Mouse (Mus musculus) kidney, embryonic 15.5 days (tissue): ENCODE measurements around the gene Grid1. TPM values are rescaled to one million over a fixed set of nuclear protein-coding genes. Genes with fewer than 3 reads are reported as not detected.

Experiments used
- ATAC-seq: fragments of 200-750 bp; cut with Nextera tagmentation; replicated peaks from 2 replicates; pipeline ENCODE4 v1.8.0; 2017; ENCODE audit warnings: moderate TSS enrichment; ENCODE audit not compliant: low FRiP score
- H3K27ac ChIP-seq: fragments of 300-500 bp; sonication (generic); 2 replicates; pipeline ENCODE4 v1.5.1; 2015; ENCODE audit warnings: mild to moderate bottlenecking, inconsistent platforms
- H3K27me3 ChIP-seq: fragments of 300-500 bp; sonication (generic); 2 replicates; pipeline ENCODE4 v1.6.1; 2015; ENCODE audit warnings: inconsistent platforms
- H3K36me3 ChIP-seq: fragments of 300-500 bp; sonication (generic); 2 replicates; pipeline ENCODE4 v1.6.1; 2015; ENCODE audit warnings: inconsistent platforms
- H3K4me1 ChIP-seq: fragments of 300-500 bp; sonication (generic); 2 replicates; pipeline ENCODE4 v1.6.1; 2015; ENCODE audit warnings: inconsistent platforms
- H3K4me2 ChIP-seq: fragments of 300-500 bp; sonication (generic); 2 replicates; pipeline ENCODE4 v1.6.1; 2015; ENCODE audit warnings: moderate library complexity, mild to moderate bottlenecking, inconsistent platforms
- H3K4me3 ChIP-seq: fragments of 300-500 bp; sonication (generic); replicated peaks from 2 replicates; pipeline ENCODE4 v1.5.1; 2015; ENCODE audit warnings: mild to moderate bottlenecking, inconsistent platforms
- H3K9ac ChIP-seq: fragments of 300-500 bp; sonication (generic); 2 replicates; pipeline ENCODE4 v1.6.1; 2015; ENCODE audit warnings: mild to moderate bottlenecking, inconsistent platforms
- H3K9me3 ChIP-seq: fragments of 300-500 bp; sonication (generic); replicated peaks from 2 replicates; pipeline ENCODE4 v1.6.1; 2016; ENCODE audit warnings: inconsistent platforms
- WGBS: fragments of 180-500 bp; shearing (Covaris S2); methylation state at CpG from one replicate; pipeline ENCODE4 v1.1.7; 2015; ENCODE audit warnings: mixed read lengths; 5-methylcytosine and 5-hydroxymethylcytosine counted together
- polyA plus RNA-seq: library from polyadenylated mRNA; unstranded; fragments of >200 nt; fragmentation: Nextera tagmentation; extraction: Ambion mirVana; gene quantifications from 2 replicates; pipeline ENCODE4 v1.2.1, GENCODE M21; 2015

The Grid1 gene
- polyA plus RNA-seq, 1 experiment from 2014 or later, result 0.81 TPM

DNA sequence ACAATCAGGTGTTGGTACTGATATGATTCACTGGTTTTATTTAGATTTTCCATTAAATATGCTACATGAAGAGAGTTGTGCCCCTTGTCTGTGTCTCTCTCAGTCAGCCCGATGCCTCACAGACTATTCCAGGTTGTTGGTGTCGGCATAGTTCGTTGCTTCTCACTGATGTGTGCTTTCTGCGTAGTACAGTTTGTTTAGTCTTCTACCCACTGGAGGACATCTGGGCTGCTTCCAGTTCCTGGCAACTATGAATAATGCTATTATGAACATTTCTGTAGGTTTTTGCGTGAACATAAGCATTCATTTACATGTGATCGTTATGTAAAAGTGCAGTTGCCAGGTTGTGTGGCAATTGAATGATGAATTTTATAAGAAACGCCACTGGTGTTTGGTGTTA lies 633.8 kb downstream of the Grid1 start:
- 92% methylated on average over 7 of the region's 7 CpGs for WGBS
- Histone ChIP-seq H3K27ac (no peak overlapping the region), H3K4me1 (no peaks in the 10 kb centered on the region), H3K4me2 (no peak overlapping the region), H3K36me3 (no peaks in the 10 kb centered on the region), H3K9me3 (no peaks in the 10 kb centered on the region), H3K4me3 (no peak overlapping the region), H3K27me3 (no peaks in the 10 kb centered on the region), H3K9ac (no peak overlapping the region)
- ATAC-seq, result no peak

DNA sequence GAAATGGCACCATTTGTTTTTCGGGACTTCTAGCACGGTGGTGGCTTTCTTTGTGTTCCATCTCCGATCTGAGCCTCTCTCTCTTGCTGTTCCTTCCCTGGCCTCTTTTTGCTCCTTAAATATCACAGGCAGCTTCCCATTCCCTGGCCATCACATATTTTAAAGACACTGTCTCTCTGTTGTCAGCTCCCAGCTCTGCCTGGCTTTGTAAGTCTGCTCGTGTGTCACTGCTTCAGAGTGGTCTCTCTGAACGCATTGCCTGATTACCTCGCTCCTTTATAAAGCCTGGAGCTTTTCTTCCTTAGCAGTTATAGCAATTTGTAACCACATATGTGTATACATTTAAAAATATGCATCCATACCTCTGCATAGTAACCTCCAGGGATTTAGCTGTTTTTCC lies 648.3 kb downstream of the Grid1 start:
- H3K27me3 ChIP-seq, result no peaks in the 10 kb centered on the region
- no peak overlapping the region for H3K9ac ChIP-seq
- ATAC-seq, result no peak
- WGBS, result 68% methylated on average over 6 of the region's 6 CpGs
- H3K4me3 ChIP-seq, result no peak overlapping the region
- no peak overlapping the region for H3K27ac ChIP-seq
- no peak overlapping the region for H3K4me2 ChIP-seq
- H3K36me3 ChIP-seq, result no peaks in the 10 kb centered on the region
- no peaks in the 10 kb centered on the region for H3K9me3 ChIP-seq
- H3K4me1 ChIP-seq, result no peaks in the 10 kb centered on the region

DNA sequence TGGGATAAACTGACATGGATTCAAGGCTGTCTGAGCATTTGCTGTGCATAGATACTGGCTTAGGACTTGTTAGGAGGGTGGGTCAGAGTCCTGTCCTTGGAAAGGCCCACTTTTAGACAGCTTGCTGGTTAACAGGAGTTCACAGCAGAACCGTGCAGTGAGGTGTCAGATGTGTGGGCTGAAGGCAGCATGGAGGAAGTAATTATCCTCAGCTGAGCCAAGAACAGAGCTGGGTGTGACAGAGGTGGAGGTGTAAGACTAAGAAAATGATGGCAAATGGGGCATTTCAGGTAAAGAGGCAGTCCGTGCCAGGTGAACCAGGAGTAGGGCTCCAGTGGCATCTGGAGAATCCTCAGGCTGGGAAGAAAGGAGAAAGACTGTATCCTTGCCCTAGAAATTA lies 666.1 kb downstream of the Grid1 start:
- ATAC-seq, result no peak
- WGBS, result 61% methylated on average over 2 of the region's 2 CpGs
- Histone ChIP-seq H3K9ac (no peak overlapping the region), H3K4me3 (no peak overlapping the region), H3K27me3 (no peaks in the 10 kb centered on the region), H3K9me3 (no peaks in the 10 kb centered on the region), H3K36me3 (no peaks in the 10 kb centered on the region), H3K27ac (no peak overlapping the region), H3K4me2 (no peak overlapping the region), H3K4me1 (no peaks in the 10 kb centered on the region)

DNA sequence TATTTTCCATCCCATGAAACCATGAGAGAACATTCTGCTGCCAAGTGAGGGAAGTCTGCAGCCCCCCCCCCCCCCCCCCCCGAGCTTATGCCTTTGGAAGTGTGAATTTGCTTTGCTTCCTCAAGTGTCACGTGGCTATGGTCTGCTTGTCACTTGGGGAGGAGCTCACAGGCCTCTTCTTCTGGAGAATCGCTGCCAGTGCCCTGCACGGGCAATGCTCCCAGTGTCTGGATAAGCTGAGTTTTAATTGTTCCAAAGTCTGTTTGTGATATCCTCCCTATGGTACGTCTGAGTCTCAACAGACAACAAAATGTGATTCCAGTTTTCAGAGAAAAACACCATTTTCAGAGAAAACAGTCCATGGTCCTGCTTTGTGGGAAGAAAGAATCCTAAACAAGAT lies 682.4 kb downstream of the Grid1 start:
- no peaks in the 10 kb centered on the region for H3K36me3 ChIP-seq
- no peak overlapping the region for H3K4me2 ChIP-seq
- no peak overlapping the region for H3K27ac ChIP-seq
- no peak overlapping the region for H3K4me3 ChIP-seq
- H3K9me3 ChIP-seq, result no peaks in the 10 kb centered on the region
- WGBS, result 54% methylated on average over 5 of the region's 5 CpGs
- no peaks in the 10 kb centered on the region for H3K4me1 ChIP-seq
- no peak for ATAC-seq
- H3K9ac ChIP-seq, result no peak overlapping the region
- no peaks in the 10 kb centered on the region for H3K27me3 ChIP-seq

DNA sequence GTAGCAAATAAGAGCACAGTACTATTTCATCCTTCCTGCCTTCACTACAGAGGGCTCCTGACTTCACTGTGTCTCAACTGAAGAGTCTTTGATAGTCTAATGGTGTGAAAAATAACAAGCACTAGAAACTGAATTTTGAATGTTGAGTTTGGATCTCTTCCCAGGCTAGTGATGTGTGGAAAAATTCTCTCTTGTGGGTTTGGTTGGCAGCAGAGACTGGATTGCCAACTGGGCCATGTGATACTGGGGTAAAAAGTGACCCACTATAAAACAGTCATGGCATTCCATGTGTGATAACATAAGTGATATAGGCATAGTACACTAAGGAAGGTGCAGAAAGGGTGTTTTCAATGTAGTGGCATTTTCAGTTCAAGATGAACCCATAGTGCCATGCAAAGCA lies 699.5 kb downstream of the Grid1 start:
- Histone ChIP-seq H3K9ac (no peak overlapping the region), H3K36me3 (no peaks in the 10 kb centered on the region), H3K4me2 (no peak overlapping the region), H3K27ac (no peak overlapping the region), H3K9me3 (no peaks in the 10 kb centered on the region), H3K4me1 (no peaks in the 10 kb centered on the region), H3K4me3 (no peak overlapping the region), H3K27me3 (no peaks in the 10 kb centered on the region)
- ATAC-seq, result no peak

DNA sequence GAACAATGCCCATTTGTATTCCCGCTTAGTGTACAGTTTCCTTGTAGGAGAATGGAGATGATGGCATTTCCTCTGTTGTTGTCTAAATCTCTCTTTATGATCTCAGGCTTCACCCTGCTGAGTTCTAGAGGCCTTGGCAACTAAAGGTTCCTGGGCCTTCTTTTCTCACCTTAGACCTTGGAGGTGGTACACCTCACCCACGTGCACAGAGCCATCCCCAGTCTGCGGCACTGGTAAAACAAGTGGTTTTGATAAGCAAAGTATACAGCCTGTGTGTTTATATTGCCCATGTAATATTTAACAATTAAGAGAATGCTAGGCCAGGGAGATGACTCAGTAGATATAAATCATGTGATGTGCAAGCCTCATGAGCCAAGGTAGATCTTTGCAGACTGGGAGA lies 718.9 kb downstream of the Grid1 start:
- H3K9ac ChIP-seq, result no peak overlapping the region
- no peak overlapping the region for H3K4me3 ChIP-seq
- H3K4me1 ChIP-seq, result no peaks in the 10 kb centered on the region
- no peaks in the 10 kb centered on the region for H3K36me3 ChIP-seq
- H3K4me2 ChIP-seq, result no peak overlapping the region
- H3K9me3 ChIP-seq, result no peaks in the 10 kb centered on the region
- ATAC-seq, result no peak
- no peaks in the 10 kb centered on the region for H3K27me3 ChIP-seq
- WGBS, result 74% methylated on average over 3 of the region's 3 CpGs
- no peak overlapping the region for H3K27ac ChIP-seq

DNA sequence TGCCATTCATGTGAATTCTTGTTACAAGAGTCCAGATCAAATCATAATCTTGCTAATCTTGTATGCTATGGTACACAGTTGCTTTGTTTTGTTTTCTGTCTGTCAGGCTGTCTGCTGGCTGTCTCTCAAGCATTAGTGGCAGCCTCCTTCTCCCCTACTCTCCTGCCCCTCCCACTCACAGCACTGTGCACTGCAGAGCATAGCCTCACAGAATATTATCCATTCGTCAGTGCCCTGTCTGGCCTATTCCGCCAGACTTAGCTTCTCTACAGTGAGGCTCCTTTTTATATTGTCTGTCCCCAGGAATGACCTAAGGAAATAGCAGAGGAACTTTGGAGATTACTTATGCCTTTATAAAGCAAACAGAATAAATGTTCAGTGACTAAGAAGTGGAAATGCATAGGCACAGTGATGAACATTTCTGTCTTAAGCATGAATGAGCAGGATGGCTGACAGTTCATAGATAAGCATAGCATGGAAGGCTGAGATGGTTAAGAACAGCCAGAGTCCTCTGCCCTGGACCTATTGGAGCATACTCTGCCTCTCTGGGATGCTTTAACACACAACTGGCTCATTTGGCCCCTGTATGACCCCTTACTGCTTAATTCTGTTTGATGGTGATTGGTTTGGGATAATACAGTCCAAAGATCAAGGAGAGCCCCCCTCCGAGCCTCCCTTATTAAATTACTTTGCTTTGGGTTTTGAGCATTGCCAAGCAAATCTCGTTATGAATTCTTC lies 721.5 kb downstream of the Grid1 start:
- no peak overlapping the region for H3K9ac ChIP-seq
- H3K9me3 ChIP-seq, result no peaks in the 10 kb centered on the region
- WGBS, result 49% methylated on average over 4 of the region's 4 CpGs
- H3K4me2 ChIP-seq, result no peak overlapping the region
- no peaks in the 10 kb centered on the region for H3K4me1 ChIP-seq
- H3K27ac ChIP-seq, result no peak overlapping the region
- H3K27me3 ChIP-seq, result no peaks in the 10 kb centered on the region
- no peak overlapping the region for H3K4me3 ChIP-seq
- ATAC-seq, result no peak
- no peaks in the 10 kb centered on the region for H3K36me3 ChIP-seq

DNA sequence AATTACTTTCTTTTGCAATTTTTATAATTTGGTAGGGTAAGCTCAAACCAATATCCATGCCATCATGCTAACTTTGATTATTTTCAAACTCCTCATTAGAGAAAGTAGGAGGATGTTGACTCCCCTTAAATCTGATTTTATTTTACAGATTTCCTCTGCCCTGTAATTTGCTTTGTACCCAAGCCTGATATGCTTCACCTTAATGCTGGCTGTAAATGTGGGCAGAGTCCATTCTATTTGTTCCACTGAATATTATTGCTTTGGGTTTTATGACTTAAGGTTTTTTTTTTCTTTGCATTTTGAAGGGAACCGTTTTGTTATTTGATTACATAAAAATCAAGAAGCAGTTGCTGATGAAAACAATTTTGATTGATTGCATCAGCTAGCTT lies 722.1 kb downstream of the Grid1 start:
- ATAC-seq, result no peak
- Histone ChIP-seq H3K4me2 (no peak overlapping the region), H3K4me1 (no peaks in the 10 kb centered on the region), H3K4me3 (no peak overlapping the region), H3K9ac (no peak overlapping the region), H3K27me3 (no peaks in the 10 kb centered on the region), H3K9me3 (no peaks in the 10 kb centered on the region), H3K27ac (no peak overlapping the region), H3K36me3 (no peaks in the 10 kb centered on the region)
- 44% methylated on average over 1 of the region's 1 CpGs for whole genome bisulfite sequencing

DNA sequence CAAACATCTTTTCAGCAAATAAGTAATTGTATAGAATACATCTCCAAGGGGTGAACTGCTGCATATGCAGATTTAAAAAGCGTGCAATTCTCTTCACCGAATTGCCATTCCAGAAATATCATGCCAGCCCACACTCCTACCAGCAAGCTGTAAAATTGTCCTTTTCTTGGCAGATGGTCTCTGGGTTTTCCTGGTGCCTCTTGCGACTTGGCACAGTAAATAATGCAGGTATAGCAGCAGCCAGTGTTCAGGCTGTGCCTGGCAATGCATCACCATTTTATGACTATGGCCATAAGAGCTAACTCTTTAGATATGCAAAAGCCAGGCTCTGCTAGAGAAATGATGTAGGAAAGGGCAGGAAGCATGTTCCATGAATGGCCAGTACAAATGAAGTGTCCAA lies 734.4 kb downstream of the Grid1 start:
- Histone ChIP-seq H3K9me3 (no peaks in the 10 kb centered on the region), H3K36me3 (no peaks in the 10 kb centered on the region), H3K27me3 (no peaks in the 10 kb centered on the region), H3K4me1 (no peaks in the 10 kb centered on the region), H3K4me3 (no peak overlapping the region), H3K27ac (no peak overlapping the region), H3K9ac (no peak overlapping the region), H3K4me2 (no peak overlapping the region)
- WGBS, result 84% methylated on average over 3 of the region's 3 CpGs
- ATAC-seq, result no peak

DNA sequence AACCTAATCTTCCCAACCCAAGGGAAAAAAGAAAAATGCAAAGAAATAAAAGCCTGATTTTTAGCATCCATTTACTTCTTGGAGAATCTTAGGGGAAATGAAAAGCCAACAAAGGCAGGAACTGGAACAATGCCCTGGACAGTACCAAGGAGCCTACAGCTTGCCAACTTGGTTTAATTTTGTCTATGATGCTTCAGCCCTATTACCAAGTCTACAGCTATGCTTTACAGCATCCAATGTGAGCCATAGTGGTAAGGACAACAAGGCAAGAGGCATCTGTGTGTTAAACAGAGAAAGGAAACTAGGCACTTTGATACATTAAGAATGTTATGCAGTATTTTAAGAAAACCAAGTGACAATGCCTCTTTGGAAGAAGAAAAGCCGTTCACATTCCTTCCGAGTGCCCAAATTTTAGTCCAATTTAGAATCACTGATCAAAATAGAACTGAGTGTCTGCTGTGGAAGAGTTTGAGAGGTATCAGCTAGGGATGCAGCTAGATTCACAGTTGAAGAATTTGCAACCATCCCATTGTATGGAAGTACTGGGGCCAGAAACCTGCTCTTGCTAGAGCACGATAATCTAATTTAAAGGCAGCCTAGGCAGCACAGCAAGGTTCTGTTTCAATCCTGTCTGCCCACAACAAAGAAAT lies 741.5 kb downstream of the Grid1 start:
- Histone ChIP-seq H3K27ac (no peak overlapping the region), H3K27me3 (no peaks in the 10 kb centered on the region), H3K4me3 (no peak overlapping the region), H3K9me3 (no peaks in the 10 kb centered on the region), H3K36me3 (no peaks in the 10 kb centered on the region), H3K4me2 (no peak overlapping the region), H3K4me1 (no peaks in the 10 kb centered on the region), H3K9ac (no peak overlapping the region)
- whole genome bisulfite sequencing, result 92% methylated on average over 3 of the region's 3 CpGs
- no peak for ATAC-seq

DNA sequence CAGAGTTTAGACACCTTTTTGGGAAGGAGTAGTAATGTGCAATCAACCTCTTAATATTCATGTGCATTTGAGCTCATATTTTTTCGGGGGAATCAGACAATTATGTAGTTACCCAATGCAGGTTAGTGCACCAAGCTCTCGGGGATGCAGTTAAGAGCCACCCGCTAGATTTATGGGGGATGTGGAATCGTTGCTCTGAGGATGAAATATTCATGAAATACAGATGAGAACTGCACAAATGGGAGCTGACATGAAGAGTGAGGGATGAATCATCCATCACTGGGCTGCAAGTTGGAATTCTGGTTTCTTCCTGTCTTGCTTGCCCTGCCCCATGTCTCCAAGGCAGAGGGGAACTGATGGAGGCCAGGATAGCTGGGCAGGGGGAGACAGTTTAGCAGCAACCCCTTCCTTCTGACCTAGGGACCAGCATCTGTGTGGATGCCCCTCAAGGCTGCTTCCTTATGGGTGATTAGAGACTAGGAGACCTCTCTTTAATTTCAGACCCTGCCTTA lies 753.1 kb downstream of the Grid1 start:
- H3K4me3 ChIP-seq, result no peak overlapping the region
- no peak overlapping the region for H3K4me2 ChIP-seq
- no peak overlapping the region for H3K9ac ChIP-seq
- H3K4me1 ChIP-seq, result no peaks in the 10 kb centered on the region
- H3K27me3 ChIP-seq, result no peaks in the 10 kb centered on the region
- no peak overlapping the region for H3K27ac ChIP-seq
- H3K36me3 ChIP-seq, result no peaks in the 10 kb centered on the region
- ATAC-seq, result no peak
- WGBS, result 80% methylated on average over 4 of the region's 4 CpGs
- no peaks in the 10 kb centered on the region for H3K9me3 ChIP-seq

DNA sequence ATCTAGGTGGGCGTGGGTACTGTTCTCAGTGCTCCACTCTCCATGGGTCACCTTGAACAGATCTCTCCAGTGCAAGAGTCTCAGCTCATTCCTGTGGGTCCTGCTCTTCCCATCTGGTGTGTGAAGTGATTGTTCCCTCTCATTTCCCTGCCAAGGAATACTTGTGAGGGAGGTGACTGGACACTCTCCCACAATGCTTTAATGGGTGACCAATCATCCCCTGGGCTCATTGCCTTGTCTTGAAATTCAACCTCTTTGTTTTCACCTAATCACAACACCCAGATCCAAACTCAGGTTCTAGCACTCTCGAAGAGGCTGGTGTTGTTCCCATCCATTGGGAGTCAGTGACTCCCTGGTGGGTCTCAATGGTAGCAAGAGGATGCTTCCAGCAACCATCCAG lies 754.6 kb downstream of the Grid1 start:
- Histone ChIP-seq H3K27ac (no peak overlapping the region), H3K4me2 (no peak overlapping the region), H3K4me3 (no peak overlapping the region), H3K9ac (no peak overlapping the region), H3K27me3 (no peaks in the 10 kb centered on the region), H3K36me3 (no peaks in the 10 kb centered on the region), H3K4me1 (no peaks in the 10 kb centered on the region), H3K9me3 (no peaks in the 10 kb centered on the region)
- WGBS, result 65% methylated on average over 2 of the region's 2 CpGs
- no peak for ATAC-seq

DNA sequence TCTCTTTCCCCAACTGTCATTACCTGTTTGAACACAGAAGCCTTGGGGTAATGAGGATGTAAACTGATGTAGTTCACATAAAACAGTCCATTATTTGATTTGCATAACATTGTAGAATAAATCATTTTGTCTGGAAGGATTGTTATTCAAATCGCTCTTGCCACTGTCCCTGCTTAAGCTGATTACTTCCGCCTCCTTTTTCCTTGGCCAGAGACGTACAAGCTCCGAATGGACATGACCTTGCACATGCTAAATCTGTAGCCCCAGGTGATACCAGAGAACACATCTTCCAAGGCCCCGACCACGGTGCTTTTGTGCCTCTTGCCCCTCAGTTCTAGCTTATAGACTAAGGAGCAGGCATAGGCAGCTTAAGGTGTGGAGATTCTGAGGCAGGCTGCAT lies 755.4 kb downstream of the Grid1 start:
- no peaks in the 10 kb centered on the region for H3K4me1 ChIP-seq
- no peaks in the 10 kb centered on the region for H3K36me3 ChIP-seq
- no peak overlapping the region for H3K9ac ChIP-seq
- no peak overlapping the region for H3K27ac ChIP-seq
- no peak overlapping the region for H3K4me2 ChIP-seq
- no peak overlapping the region for H3K4me3 ChIP-seq
- no peaks in the 10 kb centered on the region for H3K27me3 ChIP-seq
- no peak for ATAC-seq
- WGBS, result 70% methylated on average over 6 of the region's 6 CpGs
- H3K9me3 ChIP-seq, result no peaks in the 10 kb centered on the region
